Mouse (Mus musculus) cortical plate, adult 2 months (tissue): ENCODE results near the gene Pmm2.

ENCODE experiments used
- CTCF ChIP-seq: fragments of 200-500 bp; IDR thresholded peaks from 2 replicates; pipeline ENCODE4 v1.5.1; 2011; ENCODE audit warnings: mild to moderate bottlenecking, control low read depth, low read length; ENCODE audit not compliant: insufficient read depth; ENCODE audit errors: extremely low read depth
- POLR2A ChIP-seq: fragments of 200-500 bp; IDR thresholded peaks from 2 replicates; pipeline ENCODE4 v1.6.1; 2011; ENCODE audit warnings: mild to moderate bottlenecking, low read length, control low read depth; ENCODE audit not compliant: insufficient read depth; ENCODE audit errors: extremely low read depth

DNA sequence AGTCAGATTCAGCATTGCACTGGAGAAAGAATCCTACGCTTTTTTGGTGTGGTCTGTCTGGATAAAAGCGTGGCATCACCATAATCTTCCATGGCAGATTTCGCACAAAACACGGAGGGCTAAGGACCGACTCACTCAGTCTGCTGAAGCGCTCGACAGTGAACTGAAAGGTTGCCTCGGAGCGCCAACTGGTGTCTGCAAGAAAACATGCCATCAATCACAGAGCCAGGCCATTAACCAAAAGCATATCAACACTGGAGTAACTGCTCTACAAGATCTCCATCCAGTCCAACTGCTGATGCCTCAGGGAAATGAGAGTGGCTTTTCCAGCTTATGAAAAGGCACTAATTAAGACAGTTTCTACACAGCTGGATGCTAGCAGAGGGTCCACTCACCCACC lies 74.5 kb downstream of the Pmm2 start:
- TF ChIP-seq POLR2A (no peak), CTCF (no peak)
